Mouse (Mus musculus) hindbrain, embryonic 11.5 days (tissue): ENCODE results near the gene Ankrd44. TPM values are rescaled to one million over a fixed set of nuclear protein-coding genes. Genes with fewer than 3 reads are reported as not detected.

Source experiments
- ATAC-seq: fragments of 200-750 bp; cut with Nextera tagmentation; 2 replicates; pipeline ENCODE4 v1.8.0; 2017; ENCODE audit warnings: mild to moderate bottlenecking, moderate TSS enrichment, moderate library complexity; ENCODE audit not compliant: low FRiP score
- DNase-seq: peaks from one replicate; pipeline ENCODE4 v3.0.0-alpha.2; 2015; ENCODE audit warnings: low spot score
- H3K27ac ChIP-seq: fragments of 300-500 bp; sonication (generic); 2 replicates; pipeline ENCODE4 v1.5.1; 2014; ENCODE audit warnings: mild to moderate bottlenecking, low read depth, low read length
- H3K27me3 ChIP-seq: fragments of 300-500 bp; sonication (generic); 2 replicates; pipeline ENCODE4 v1.6.1; 2014; ENCODE audit warnings: mild to moderate bottlenecking, low read length, moderate library complexity, mixed read lengths; ENCODE audit not compliant: control insufficient read depth, insufficient read depth
- H3K36me3 ChIP-seq: fragments of 300-500 bp; sonication (generic); 2 replicates; pipeline ENCODE4 v1.6.1; 2014; ENCODE audit warnings: mild to moderate bottlenecking, low read length, moderate library complexity, mixed read lengths; ENCODE audit not compliant: control insufficient read depth, insufficient read depth
- H3K4me1 ChIP-seq: fragments of 300-500 bp; sonication (generic); replicated peaks from 2 replicates; pipeline ENCODE4 v1.6.1; 2014; ENCODE audit warnings: low read length, mixed read lengths; ENCODE audit not compliant: control insufficient read depth, insufficient read depth
- H3K4me2 ChIP-seq: fragments of 300-500 bp; sonication (generic); replicated peaks from 2 replicates; pipeline ENCODE4 v1.6.1; 2014; ENCODE audit warnings: mild to moderate bottlenecking, low read depth, low read length
- H3K4me3 ChIP-seq: fragments of 300-500 bp; sonication (generic); 2 replicates; pipeline ENCODE4 v1.5.1; 2014; ENCODE audit warnings: low read depth, low read length
- H3K9ac ChIP-seq: fragments of 300-500 bp; sonication (generic); 2 replicates; pipeline ENCODE4 v1.6.1; 2014; ENCODE audit warnings: low read depth, low read length
- H3K9me3 ChIP-seq: fragments of 300-500 bp; sonication (generic); 2 replicates; pipeline ENCODE4 v1.6.1; 2016; ENCODE audit warnings: low read length; ENCODE audit not compliant: control insufficient read depth
- WGBS: fragments of 180-500 bp; shearing (Covaris S2); extraction: QIAGEN DNeasy Blood & Tissue Kit; methylation state at CpG from one replicate; pipeline ENCODE4 v1.1.7; 2014; 5-methylcytosine and 5-hydroxymethylcytosine counted together
- polyA plus RNA-seq: library from polyadenylated mRNA; unstranded; fragments of >200 nt; fragmentation: Nextera tagmentation; extraction: Ambion mirVana; gene quantifications from 2 replicates; pipeline ENCODE4 v1.2.1, GENCODE M21; 2014

Gene Ankrd44
- polyA plus RNA-seq, 1 experiment from 2014 or later: 19.4 TPM

DNA sequence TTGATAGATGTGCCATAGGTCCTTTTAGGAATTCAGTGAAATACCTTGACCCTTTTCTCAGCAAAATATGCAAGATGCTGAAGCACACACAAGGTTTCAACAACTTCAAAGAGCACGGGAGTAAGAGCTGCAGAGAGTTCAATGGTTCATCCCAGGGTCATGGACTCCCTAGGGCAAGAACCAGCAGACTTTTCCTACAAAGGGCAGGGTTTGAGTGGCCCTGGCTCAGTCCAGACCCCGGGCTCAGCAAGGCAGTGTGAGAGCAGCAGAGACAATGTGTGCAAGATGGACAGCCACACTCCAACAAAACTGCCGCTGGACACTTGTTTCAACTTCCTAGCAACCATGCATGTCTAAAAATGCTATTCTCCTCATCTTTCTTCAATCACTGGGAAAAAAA is 98.8 kb downstream of the Ankrd44 start:
- 43% methylated on average over 3 of the region's 3 CpGs for WGBS
- no peaks in the 10 kb centered on the region for H3K4me1 ChIP-seq
- no peak overlapping the region for H3K9ac ChIP-seq
- no peaks in the 10 kb centered on the region for H3K27me3 ChIP-seq
- DNase-seq (no peak), ATAC-seq (no peak)
- no peak overlapping the region for H3K27ac ChIP-seq
- no peak overlapping the region for H3K4me2 ChIP-seq
- no peak overlapping the region for H3K4me3 ChIP-seq
- no peaks in the 10 kb centered on the region for H3K9me3 ChIP-seq
- H3K36me3 ChIP-seq: no peaks in the 10 kb centered on the region

DNA sequence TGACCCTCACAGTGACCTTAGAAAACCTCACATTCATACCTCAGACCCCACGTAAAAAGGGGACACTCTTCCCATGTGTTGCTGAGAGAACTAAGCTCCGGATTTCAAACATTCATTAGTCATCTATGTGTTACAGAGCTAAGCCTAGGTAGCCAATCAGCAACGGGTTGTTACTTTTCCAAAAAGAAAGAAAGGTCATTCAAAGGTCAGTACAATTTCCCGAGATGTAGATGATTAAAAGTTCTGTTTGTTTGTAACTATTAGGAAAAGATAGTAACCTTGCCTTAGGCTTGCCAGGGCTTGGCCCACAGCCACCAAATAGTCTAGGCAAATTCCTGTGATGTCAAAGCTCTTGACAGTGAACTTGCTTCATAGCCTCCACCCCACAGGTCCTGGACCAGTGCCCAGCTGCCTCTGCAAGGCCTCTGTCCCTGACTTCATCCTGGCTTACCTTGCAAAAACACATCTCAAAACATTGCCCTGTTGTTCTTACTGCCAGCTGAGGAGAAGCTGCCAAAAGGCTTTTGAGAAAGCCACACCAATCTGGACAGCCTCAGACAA is 99.7 kb downstream of the Ankrd44 start:
- Histone ChIP-seq H3K27me3 (no peaks in the 10 kb centered on the region), H3K4me1 (no peaks in the 10 kb centered on the region), H3K4me2 (no peak overlapping the region), H3K27ac (no peak overlapping the region), H3K4me3 (no peak overlapping the region), H3K9me3 (no peaks in the 10 kb centered on the region), H3K36me3 (no peaks in the 10 kb centered on the region), H3K9ac (no peak overlapping the region)
- WGBS: 74% methylated on average over 4 of the region's 4 CpGs
- no peak for DNase-seq
- ATAC-seq: no peak

DNA sequence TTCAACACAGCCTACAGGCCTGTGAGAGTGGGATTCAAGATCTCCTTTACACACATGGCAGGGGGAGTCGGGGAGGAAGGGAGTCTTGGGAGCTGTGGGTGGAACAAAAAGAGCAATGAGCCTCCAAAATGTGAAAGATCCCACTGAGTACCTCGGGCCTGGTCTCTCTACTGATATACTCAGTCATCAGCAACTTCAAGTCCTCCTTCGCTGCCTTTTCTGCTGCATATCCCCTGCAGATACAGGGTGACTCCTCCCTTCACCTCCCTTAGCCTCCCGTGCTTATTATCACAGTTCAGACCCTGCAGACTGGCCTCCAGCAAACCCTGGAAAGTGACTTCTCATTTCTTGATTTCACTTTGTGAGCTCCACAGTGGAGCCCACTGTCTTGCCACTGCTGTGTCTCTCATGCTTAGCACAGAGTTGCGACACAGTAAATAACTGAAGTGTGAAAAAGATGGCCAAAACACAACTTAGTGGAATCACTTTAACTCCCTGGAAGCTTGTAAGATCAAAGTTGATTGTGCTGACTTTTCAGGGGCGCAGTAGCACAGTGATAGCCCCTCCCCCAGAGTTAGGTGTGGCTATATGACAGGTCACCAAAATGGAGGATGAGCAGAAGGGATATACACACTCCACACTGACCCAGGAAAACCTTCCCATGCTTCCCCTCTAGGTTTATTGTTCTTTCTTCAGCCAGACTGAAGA is 100.3 kb downstream of the Ankrd44 start:
- ATAC-seq (no peak), DNase-seq (no peak)
- Histone ChIP-seq H3K4me2 (no peak overlapping the region), H3K9me3 (no peaks in the 10 kb centered on the region), H3K27ac (no peak overlapping the region), H3K36me3 (no peaks in the 10 kb centered on the region), H3K27me3 (no peaks in the 10 kb centered on the region), H3K4me1 (no peaks in the 10 kb centered on the region), H3K4me3 (no peak overlapping the region), H3K9ac (no peak overlapping the region)
- 80% methylated on average over 6 of the region's 6 CpGs for WGBS

DNA sequence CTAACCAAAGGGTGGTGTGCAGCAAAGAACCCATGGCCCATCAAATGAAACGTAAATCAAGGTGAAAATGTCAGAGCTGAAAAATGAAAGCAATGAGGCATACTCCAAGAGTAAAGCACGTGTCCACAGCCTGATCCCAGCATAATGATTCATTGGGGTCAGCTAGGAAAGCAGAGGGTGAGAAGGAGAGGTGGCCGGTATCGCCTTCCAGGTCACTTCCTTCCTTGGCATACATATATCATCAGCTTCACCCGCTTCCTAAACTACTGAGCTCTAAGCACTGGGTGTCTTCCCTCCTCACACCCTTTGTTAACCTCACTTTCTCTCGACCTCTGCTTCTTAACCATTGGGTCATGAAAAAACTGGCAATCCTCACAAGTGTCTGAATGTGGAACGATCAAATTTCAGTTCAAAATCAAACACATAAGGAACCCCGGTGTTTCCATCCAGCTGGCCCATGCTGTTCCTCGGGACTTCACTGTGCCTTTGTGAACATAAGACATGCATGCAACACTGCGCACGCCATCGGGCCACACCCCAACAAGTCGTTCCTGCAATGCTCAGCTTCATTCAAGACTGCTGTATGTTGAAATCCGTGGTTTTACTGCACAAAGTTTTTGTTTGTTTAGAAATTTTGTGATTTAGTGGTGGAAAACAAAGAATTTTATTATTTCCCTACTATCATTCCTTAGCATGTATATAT is 101.9 kb downstream of the Ankrd44 start:
- Histone ChIP-seq H3K9ac (no peak overlapping the region), H3K4me3 (no peak overlapping the region), H3K4me1 (no peaks in the 10 kb centered on the region), H3K27me3 (no peaks in the 10 kb centered on the region), H3K27ac (no peak overlapping the region), H3K9me3 (no peaks in the 10 kb centered on the region), H3K36me3 (no peaks in the 10 kb centered on the region), H3K4me2 (no peak overlapping the region)
- 73% methylated on average over 14 of the region's 14 CpGs for WGBS
- no peak for ATAC-seq
- no peak for DNase-seq

- ATAC-seq (no peak), DNase-seq (no peak)
- Histone ChIP-seq H3K4me2 (no peak overlapping the region), H3K27me3 (no peaks in the 10 kb centered on the region), H3K36me3 (no peaks in the 10 kb centered on the region), H3K4me1 (no peaks in the 10 kb centered on the region), H3K9ac (no peak overlapping the region), H3K27ac (no peak overlapping the region), H3K9me3 (no peaks in the 10 kb centered on the region), H3K4me3 (no peak overlapping the region)
- WGBS: 96% methylated on average over 1 of the region's 1 CpGs
These were observed 104.4 kb downstream of the Ankrd44 start for GRCm38 (mm10) chr1:54821797-54822196.

- H3K27ac ChIP-seq: no peak overlapping the region
- no peaks in the 10 kb centered on the region for H3K9me3 ChIP-seq
- no peak overlapping the region for H3K9ac ChIP-seq
- H3K36me3 ChIP-seq: no peaks in the 10 kb centered on the region
- ATAC-seq (no peak), DNase-seq (no peak)
- H3K4me1 ChIP-seq: no peaks in the 10 kb centered on the region
- H3K4me2 ChIP-seq: no peak overlapping the region
- WGBS: 79% methylated on average over 9 of the region's 9 CpGs
- H3K27me3 ChIP-seq: no peaks in the 10 kb centered on the region
- no peak overlapping the region for H3K4me3 ChIP-seq
These were observed 110.9 kb downstream of the Ankrd44 start for GRCm38 (mm10) chr1:54815206-54815855.

DNA sequence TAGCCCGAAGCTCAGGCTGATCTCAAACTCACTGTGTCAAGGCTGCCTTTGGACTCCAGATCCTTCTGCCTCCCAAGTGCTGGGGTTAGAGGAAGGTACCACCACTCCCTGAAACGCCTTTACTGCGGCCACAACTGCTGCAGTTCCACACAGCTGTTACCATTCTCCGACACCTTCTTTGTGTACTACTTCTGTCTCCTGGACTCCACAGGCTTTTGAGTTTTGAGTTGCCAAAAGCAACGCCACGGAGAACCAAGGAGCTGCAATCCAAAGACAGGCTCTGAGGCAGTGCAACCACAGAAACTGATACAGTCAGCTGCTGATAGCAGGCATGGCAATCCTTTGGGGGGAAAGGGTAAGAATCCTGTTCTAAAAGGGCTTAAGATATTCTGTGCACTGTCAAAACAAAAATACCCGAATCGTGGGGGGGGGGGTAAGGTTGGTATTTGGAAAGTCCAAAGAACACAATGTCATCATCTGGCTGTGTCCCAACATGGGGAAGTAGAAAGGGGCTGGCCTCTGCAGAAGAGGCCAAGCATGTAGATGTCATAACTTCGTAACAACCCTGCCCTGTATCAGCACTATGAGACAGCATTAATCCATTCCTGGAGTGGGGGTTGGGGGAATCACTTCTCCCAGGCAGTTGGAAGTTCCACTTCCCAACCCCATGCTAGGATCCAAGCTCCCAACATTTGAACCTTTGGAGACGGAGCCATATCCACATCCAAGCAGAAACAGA is 116.2 kb downstream of the Ankrd44 start:
- no peak overlapping the region for H3K4me3 ChIP-seq
- DNase-seq (no peak), ATAC-seq (no peak)
- H3K9ac ChIP-seq: no peak overlapping the region
- H3K4me2 ChIP-seq: no peak overlapping the region
- H3K27me3 ChIP-seq: no peaks in the 10 kb centered on the region
- H3K4me1 ChIP-seq: no peaks in the 10 kb centered on the region
- H3K9me3 ChIP-seq: no peaks in the 10 kb centered on the region
- H3K36me3 ChIP-seq: no peaks in the 10 kb centered on the region
- no peak overlapping the region for H3K27ac ChIP-seq
- 89% methylated on average over 10 of the region's 10 CpGs for WGBS

GRCm38 (mm10) chr1:54809098-54809490 is 117.1 kb downstream of the Ankrd44 start:
- H3K4me3 ChIP-seq: no peak overlapping the region
- no peak overlapping the region for H3K27ac ChIP-seq
- no peak overlapping the region for H3K9ac ChIP-seq

More at GRCm38 (mm10) chr1:54809098-54809490, 117.1 kb downstream of the Ankrd44 start:
- Histone ChIP-seq H3K4me2 (no peak overlapping the region), H3K36me3 (no peaks in the 10 kb centered on the region), H3K4me1 (no peaks in the 10 kb centered on the region), H3K9me3 (no peaks in the 10 kb centered on the region), H3K27me3 (no peaks in the 10 kb centered on the region)
- no peak for ATAC-seq
- no peak for DNase-seq
- 93% methylated on average over 13 of the region's 13 CpGs for WGBS
